Mouse (Mus musculus) layer of hippocampus, adult 9-10 months (tissue): Measurements from ENCODE around the gene Hpn.

ENCODE experiments used
- DNase-seq: peaks from one replicate; pipeline ENCODE4 v3.0.0; 2022; ENCODE audit warnings: low spot score

Gene Hpn

GRCm38 (mm10) chr7:31110861-31111385 is 4.2 kb downstream of the Hpn start:
- no peak for DNase-seq

- no peak for DNase-seq
These were observed 5.3 kb downstream of the Hpn start for GRCm38 (mm10) chr7:31109796-31110195.

DNA sequence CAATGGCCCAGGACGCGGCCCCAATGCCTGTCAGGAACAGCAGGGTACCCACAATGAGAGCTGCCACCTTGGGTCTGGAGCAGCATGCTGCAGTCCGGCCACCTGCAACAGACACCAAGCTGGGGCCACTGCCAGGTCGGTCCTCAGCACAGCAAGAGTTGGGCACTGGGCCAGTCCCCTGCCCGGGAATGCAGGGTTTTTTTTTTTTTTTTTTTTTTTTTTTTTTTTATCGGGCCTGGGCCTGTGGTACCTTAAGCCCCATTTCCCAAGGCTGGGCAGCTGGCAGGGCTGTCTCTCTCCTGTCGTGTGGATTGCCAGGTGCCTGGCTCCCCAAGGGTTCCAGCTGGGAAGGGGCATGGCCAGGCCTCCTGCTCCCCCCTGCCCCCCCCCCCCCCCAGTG is 6.0 kb downstream of the Hpn start:
- no peak for DNase-seq

DNA sequence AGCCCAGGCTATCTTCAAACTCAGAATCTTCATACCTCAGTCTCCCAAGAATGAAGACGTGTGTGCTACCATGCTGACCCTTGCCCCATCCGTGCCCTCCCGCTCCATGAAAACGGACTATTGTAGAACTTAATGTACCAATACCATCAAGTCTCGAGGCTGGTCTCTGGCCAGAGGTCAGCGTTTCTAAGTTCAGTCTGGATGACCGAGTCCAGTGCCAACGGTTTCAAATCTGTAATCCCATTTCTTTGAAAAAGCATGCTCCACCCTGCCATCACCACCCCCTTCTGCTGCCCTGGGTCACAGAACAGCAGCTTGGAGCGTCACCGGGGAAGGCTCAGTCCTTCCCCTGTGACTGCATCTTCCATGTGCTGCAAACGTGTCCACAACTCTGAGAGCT is 7.3 kb downstream of the Hpn start:
- DNase-seq: no peak

- no peak for DNase-seq
These were observed 8.9 kb downstream of the Hpn start for GRCm38 (mm10) chr7:31106166-31106565.

DNA sequence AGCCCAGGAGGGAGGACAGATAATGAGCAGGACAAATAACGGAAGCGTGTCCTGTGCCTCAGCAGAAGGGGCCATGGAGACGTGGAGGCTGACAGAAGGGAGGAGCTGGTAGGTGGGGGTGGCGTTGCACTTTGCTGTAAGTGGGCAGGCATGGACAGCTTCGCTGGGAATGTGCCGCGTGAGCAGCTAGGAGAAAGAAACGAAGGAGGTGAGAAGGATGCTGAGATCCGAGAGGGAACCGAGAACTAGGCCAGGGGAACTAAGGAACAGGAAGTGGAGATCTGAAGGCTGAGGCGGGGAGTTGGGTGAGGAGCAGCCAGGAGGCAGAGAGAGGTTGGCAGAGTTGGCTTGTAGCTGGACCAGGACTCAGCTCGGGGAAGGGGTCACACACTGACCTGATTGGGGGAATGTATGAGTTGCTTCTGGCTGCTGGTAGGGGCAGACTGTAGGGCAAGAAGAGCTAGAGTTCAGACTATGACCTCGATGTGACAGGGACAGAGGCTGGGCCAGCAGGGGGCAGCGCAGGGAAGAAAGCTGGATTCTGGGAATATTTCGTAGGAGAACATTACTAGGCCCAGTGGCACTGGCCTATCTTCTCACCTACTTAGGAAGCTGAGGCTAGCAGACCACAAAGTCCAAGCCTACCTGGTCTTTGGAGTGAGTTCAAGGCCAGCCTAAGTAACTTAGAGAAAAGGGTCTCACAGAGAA is 9.9 kb downstream of the Hpn start:
- DNase-seq: no peak

GRCm38 (mm10) chr7:31100786-31101185 is 14.3 kb downstream of the Hpn start:
- DNase-seq: no peak

GRCm38 (mm10) chr7:31099612-31099982 is 15.5 kb downstream of the Hpn start:
- no peak for DNase-seq

DNA sequence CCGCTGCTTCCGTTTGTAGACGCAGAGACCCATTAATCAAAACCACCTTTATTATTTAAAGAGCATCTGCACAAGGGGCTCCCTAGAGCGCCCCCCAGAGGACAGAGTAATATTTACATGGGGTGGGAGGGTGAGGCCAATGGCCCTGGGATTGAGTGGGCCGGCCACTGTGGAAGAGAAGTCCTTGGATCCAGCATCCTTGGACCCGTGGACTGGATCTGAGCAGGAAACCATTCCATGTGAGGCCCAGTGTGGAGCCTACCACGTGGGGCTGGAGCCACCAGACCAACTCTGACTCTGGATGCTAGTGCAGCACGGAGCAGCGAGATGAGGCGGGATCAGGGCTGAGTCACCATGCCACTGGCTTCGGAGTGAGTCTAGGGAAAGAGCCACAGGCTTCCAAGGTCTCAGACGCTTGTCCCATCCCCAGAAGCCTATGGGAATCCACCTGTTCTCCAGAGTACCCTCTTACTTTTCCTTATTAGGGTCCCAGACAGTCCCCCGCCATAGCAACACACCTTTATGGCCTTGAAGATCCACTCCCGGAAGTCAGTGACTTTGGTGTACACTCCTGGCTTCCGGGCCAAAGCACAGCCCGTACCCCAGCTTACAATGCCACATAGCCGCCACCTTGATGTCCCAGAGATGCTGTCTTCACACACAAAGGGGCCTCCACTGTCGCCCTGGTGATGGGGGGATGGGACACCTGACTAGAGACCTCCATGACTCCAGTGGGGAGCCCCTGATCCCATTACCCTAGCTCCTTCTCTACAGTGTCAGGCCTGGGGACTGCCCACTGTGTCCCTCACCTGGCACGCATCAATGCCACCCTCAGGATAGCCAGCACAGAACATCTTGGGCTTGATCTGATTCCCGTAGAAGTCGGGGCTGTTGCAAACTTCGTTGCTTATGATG is 16.1 kb downstream of the Hpn start:
- no peak for DNase-seq

DNA sequence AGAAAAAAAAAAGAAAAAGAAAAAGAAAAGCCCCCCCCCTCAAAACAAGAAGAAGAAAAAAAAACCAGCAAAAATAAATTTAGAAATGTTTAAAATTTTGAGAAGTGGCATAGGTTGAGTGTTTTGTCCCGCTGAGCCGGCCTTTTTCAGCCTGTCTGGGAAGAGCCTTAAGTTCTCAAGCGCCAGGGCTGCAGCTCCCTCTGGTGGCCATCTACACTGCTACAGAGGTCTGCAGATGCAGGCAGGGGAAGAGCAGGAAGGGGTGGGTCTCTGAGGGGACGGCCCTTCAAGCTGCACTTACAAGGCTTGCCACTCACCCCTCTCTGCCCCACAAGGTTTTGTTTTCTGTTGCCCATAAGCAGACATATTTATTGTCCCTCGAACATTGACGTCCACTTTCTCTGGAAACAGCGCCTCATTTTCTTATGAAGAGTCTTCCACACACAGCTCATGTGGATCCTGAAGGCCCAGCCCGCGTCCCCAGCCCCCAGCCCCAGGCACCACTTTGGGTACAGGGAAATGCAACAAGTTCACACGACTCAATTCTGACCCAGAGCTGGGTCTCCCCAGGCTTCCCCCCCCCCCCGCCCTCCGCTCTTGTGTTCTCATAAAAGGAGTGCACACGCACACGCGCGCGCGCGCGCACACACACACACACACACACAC is 17.4 kb downstream of the Hpn start:
- DNase-seq: peak; percentile 81

- DNase-seq: no peak
These were observed 18.1 kb downstream of the Hpn start for GRCm38 (mm10) chr7:31096892-31097564.

- DNase-seq: no peak
These were observed 20.2 kb downstream of the Hpn start for GRCm38 (mm10) chr7:31094774-31095501.

DNA sequence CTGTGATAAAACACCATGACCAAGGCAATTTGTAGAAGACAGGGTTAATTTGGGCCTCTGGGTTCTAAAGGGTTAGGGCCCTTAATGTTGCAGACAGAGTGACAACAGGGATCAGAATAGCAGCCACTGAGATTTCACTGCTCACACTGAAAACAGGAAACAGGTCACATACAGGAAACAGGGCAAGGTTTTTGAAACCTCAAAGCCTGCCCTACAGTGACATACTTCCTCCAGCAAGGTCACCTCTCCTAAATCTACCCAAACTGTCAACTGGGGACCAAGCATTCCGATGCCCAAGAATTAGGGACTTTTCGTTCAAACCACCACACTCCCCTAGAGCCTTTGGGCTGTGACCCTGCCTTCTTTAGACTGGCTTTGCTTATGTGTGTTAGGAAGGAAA is 25.4 kb downstream of the Hpn start:
- no peak for DNase-seq

DNA sequence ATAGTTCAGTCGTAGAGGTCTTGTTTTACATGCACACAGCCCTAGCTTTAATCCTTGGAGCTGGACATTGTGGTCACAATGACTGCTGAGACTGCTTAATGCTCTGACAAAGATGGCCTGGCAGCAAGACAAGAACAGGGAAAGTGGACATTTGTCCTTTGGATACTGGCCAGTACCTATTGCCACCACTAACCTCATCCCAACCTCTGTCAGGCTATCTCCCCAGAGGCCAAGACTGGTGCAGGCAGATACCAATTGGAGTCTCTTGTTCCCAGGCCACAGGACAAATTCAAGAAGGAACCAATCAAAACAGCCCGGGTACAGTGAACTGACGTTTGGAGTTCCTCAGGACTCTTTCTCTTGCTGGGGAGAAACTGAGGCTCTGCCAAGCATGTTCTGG is 26.9 kb downstream of the Hpn start:
- no peak for DNase-seq

GRCm38 (mm10) chr7:31087262-31087661 is 27.8 kb downstream of the Hpn start:
- no peak for DNase-seq

DNA sequence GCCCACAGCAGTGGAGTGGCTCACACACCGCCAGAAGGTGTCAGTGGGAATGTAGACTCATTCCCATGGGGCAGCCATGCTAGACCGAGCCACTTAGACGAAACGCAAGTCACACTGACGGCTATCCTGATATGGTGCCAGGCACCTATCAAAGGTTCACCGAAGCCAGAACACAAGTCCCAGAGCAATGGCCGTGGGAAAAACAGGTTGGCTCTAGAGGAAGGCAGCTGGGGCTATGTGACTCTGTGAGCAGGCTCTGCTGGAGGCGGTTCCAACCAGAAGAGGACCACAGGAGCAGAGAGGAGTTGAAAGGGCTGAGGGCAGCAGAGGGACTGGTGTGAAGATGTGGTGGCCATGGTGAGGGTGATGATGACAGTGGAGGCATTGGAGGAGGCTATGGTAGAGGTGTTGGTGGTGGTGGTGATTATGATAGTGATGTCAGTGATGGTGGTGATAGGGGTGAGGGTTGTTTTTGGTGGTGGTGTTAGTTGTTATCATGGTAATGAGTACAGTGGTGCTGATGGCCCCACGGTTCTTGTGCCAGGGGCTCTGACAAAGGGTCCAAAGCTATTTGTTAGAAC is 28.8 kb downstream of the Hpn start:
- DNase-seq: no peak

DNA sequence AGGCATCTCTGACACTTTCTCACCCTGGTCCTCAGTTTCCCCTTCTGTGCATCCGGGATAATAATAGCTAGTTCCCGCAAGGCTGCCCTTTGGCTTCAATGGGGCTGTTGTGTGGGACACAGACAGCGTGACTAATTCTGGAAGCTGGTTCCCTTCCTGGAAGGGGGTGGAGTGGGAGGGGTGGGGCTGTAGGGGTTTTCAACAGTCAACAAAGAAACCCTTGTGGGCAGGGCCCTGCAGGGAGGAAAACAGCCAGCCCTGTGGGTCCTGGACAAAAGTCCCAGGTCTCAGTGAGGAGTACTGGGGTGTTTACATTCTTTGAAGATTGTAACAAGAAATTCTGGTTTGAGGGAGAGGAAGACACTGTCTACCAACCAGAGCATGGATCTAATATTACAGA is 29.9 kb downstream of the Hpn start:
- DNase-seq: no peak

- no peak for DNase-seq
These were observed 30.9 kb downstream of the Hpn start for GRCm38 (mm10) chr7:31084140-31084539.

DNA sequence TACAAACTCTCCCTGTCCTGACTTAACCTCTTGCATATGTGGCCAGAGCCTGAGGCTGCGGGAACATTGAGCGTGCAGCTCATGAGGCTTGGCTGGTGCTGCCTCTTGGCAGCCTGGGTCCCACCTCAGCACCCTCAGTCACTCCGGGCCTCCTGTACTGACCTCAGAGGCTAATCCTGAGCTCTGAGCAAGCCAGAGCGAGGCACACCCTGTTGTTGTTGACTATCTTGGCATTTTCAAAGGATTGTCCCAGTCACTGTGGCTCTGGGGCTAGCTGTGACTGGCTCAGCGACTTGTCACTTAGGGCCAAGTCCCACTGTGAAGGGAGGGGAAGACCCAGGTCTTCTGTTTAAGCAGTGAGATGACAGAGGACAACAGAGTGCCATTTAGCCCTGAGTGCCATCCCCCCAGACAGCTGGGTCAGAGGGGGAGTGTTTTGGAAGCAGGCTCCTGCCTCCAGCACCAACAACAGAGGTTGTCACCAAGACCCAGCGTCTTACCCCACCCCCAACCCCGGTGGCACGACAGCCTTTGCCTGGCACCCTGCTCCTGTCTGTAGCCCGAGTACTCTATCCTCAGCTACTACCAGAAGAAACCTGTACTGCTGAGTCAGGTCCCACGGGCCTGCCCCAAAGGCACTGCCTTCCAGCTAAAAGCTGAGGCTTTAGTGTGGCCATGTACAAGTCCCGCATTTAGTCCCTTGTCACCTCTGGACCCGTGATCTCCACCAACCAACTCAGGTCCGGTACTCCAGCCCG is 32.1 kb downstream of the Hpn start:
- no peak for DNase-seq

DNA sequence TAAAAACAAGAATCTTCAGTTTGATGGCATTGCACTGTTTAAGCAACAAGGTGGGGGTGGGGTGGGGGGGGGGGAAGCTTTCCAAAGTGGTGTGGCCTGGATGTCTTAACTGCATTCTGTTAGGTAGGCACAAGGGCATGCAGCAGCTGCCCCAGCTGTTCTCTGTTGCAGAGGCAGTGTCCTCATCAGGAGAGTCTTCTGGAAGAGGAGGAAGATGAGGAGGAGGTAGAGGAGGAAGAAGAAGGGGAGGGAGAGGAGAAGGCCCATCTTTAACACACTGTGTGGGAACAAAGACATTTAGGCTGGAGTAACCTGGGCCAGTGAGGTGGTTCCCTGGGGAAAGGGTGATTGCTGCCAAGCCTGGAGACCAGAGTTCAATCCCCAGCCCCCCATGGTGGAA is 33.0 kb downstream of the Hpn start:
- DNase-seq: no peak
